Mouse (Mus musculus) effector memory CD4-positive, alpha-beta T cell, adult 5 months (primary cell): ENCODE measurements around the gene Rhoh. TPM values are rescaled to one million over a fixed set of nuclear protein-coding genes. Genes with fewer than 3 reads are reported as not detected.

ENCODE experiments used
- polyA plus RNA-seq: library from polyadenylated mRNA; unstranded; fragments of 100-300 nt; shearing (Covaris generic); gene quantifications from one replicate; pipeline ENCODE4 v1.2.1, GENCODE M21; 2017

Rhoh gene
- polyA plus RNA-seq, result 223 TPM

GRCm38 (mm10) chr5:65861154-65861944 is at the start of gene Rhoh:
Gene Rhoh (plus strand): TSS chr5:65861213.

DNA sequence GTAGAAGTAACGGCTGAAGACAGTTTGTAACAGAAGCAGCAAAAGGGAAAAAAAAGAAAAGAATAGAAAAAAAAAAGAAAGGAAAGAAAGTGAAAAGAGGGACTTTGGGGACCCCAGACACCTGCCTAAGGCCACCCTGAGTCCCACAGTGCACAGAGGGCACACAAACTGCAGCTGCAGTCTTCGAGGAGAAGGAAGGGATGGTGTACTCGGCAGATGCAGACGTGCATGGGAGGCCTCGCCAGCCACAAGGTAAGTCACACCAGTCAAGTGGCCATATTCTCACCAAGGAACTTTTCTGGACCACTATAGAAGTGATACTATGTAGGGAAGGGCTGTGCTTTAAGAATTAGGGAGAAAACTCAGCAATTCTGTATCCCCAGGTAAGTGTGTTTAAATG is 73.8 kb downstream of the Rhoh start, which contains the start of gene Chrna9:
Gene Chrna9, plus strand, starts transcription at position 139 of the 400 bp plus-strand sequence.

Other genes with a start within 250 kb of the Rhoh start
- gene Pds5a, start 162.9 kb upstream of the Rhoh start, polyA plus RNA-seq, result 136 TPM
- gene N4bp2, start 97.7 kb upstream of the Rhoh start, polyA plus RNA-seq, result 17.4 TPM
- gene Chrna9, start 73.7 kb downstream of the Rhoh start, polyA plus RNA-seq, result not detected
- 0.57 TPM for gene 9130230L23Rik, start 143.1 kb downstream of the Rhoh start, polyA plus RNA-seq